Mouse (Mus musculus) CD4-positive, CD25-positive, alpha-beta regulatory T cell, adult 4 months (primary cell): ENCODE measurements around the gene Npas3. TPM values are rescaled to one million over a fixed set of nuclear protein-coding genes. Genes with fewer than 3 reads are reported as not detected.

Experiments
- ATAC-seq: one replicate; pipeline ENCODE4 v1.8.0; 2017
- polyA plus RNA-seq, 2 experiments: library from polyadenylated mRNA; unstranded; fragments of 100-300 nt; shearing (Covaris generic); gene quantifications; one replicate each; pipeline ENCODE4 v1.2.1; 2017

Npas3 gene
- polyA plus RNA-seq, 2 experiments from 2014 or later: 0.15 TPM; not detected in 1

GRCm38 (mm10) chr12:53605661-53606060 lies 357.2 kb downstream of the Npas3 start:
- ATAC-seq: no peak

- no peak for ATAC-seq
Measured at GRCm38 (mm10) chr12:53612120-53612519, 363.6 kb downstream of the Npas3 start.

- no peak for ATAC-seq
Measured at GRCm38 (mm10) chr12:53621271-53621670, 372.8 kb downstream of the Npas3 start.

GRCm38 (mm10) chr12:53623793-53624192 lies 375.3 kb downstream of the Npas3 start:
- no peak for ATAC-seq

- ATAC-seq: no peak
Measured at GRCm38 (mm10) chr12:53624379-53625021, 376.0 kb downstream of the Npas3 start.

- ATAC-seq: no peak
Measured at GRCm38 (mm10) chr12:53629483-53630120, 381.1 kb downstream of the Npas3 start.

- no peak for ATAC-seq
Measured at GRCm38 (mm10) chr12:53630607-53631006, 382.1 kb downstream of the Npas3 start.

GRCm38 (mm10) chr12:53631315-53632106 lies 383.0 kb downstream of the Npas3 start:
- no peak for ATAC-seq

- no peak for ATAC-seq
Measured at GRCm38 (mm10) chr12:53638571-53638970, 390.1 kb downstream of the Npas3 start.

GRCm38 (mm10) chr12:53647282-53647681 lies 398.8 kb downstream of the Npas3 start:
- no peak for ATAC-seq

GRCm38 (mm10) chr12:53656301-53656700 lies 407.8 kb downstream of the Npas3 start:
- no peak for ATAC-seq

GRCm38 (mm10) chr12:53664084-53664483 lies 415.6 kb downstream of the Npas3 start:
- no peak for ATAC-seq

GRCm38 (mm10) chr12:53671846-53672245 lies 423.4 kb downstream of the Npas3 start:
- ATAC-seq: no peak

GRCm38 (mm10) chr12:53677091-53677630 lies 428.7 kb downstream of the Npas3 start:
- no peak for ATAC-seq

GRCm38 (mm10) chr12:53678166-53678565 lies 429.7 kb downstream of the Npas3 start:
- ATAC-seq: no peak

- ATAC-seq: no peak
Measured at GRCm38 (mm10) chr12:53679161-53679560, 430.7 kb downstream of the Npas3 start.

GRCm38 (mm10) chr12:53680501-53680900 lies 432.0 kb downstream of the Npas3 start:
- ATAC-seq: no peak

GRCm38 (mm10) chr12:53682036-53682435 lies 433.6 kb downstream of the Npas3 start:
- ATAC-seq: no peak

GRCm38 (mm10) chr12:53692471-53692870 lies 444.0 kb downstream of the Npas3 start:
- ATAC-seq: no peak

- ATAC-seq: no peak
Measured at GRCm38 (mm10) chr12:53694346-53694745, 445.9 kb downstream of the Npas3 start.

GRCm38 (mm10) chr12:53695324-53695723 lies 446.8 kb downstream of the Npas3 start:
- ATAC-seq: no peak

GRCm38 (mm10) chr12:53697645-53698044 lies 449.2 kb downstream of the Npas3 start:
- no peak for ATAC-seq

- no peak for ATAC-seq
Measured at GRCm38 (mm10) chr12:53698483-53699227, 450.2 kb downstream of the Npas3 start.
